Mouse (Mus musculus) right cerebral cortex, adult 2 months (tissue): ENCODE measurements around the gene Plekho1.
A peak's percentile ranks its signal among the peaks of the same experiment; 100 is the strongest.
"Not testable (repeated sequence)": the region's sequence is repeated elsewhere in the genome, so short reads cannot be mapped to it uniquely, and the experiment has no call there.

ENCODE experiments used
- DNase-seq, 2 experiments: peaks; one replicate each; pipeline ENCODE4 v3.0.0; 2021 to 2022; ENCODE audit warnings: low spot score in 2 of 2

Gene Plekho1

GRCm38 (mm10) chr3:95980276-95980970, 15.4 kb downstream of the Plekho1 start:
- no peak for DNase-seq

- DNase-seq: no peak
Observed at GRCm38 (mm10) chr3:95978265-95978664, 17.5 kb downstream of the Plekho1 start.

DNA sequence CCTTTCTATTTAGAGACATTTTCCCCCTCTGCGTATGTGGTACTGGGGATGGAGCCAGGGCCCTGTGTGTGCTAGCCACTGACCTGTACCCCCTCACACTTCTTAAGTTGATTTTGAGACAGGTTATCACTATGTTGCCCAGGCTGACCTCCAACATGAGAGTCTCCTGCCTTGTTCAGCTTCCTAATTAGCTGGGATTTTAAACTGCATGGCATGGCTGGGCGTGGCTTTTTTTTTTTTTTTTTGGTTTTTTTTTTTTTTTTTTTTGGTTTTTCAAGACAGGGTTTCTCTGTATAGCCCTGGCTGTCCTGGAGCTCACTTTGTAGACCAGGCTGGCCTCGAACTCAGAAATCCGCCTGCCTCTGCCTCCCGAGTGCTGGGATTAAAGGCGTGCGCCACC, 18.2 kb downstream of the Plekho1 start:
- DNase-seq: not testable (repeated sequence)

DNA sequence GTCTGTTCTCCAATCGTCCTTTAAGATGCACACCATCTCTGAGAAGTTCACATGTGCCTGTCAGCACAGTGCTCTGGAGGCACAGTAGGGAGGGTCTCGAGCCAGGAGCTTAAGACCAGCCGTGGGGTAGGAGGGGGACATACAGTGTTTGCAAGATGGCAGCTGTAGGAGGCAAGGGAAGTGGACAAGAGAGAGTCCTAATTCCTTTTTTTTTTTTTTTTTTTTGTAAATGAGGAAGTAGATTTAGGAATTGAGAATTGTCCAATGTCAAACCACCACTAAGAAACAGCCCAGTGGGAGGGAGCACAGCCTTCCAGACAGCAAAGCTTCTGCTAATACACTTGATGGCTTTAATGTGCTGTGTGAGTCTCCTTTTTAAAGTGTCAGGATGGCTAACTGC, 18.7 kb downstream of the Plekho1 start:
- no peak for DNase-seq

DNA sequence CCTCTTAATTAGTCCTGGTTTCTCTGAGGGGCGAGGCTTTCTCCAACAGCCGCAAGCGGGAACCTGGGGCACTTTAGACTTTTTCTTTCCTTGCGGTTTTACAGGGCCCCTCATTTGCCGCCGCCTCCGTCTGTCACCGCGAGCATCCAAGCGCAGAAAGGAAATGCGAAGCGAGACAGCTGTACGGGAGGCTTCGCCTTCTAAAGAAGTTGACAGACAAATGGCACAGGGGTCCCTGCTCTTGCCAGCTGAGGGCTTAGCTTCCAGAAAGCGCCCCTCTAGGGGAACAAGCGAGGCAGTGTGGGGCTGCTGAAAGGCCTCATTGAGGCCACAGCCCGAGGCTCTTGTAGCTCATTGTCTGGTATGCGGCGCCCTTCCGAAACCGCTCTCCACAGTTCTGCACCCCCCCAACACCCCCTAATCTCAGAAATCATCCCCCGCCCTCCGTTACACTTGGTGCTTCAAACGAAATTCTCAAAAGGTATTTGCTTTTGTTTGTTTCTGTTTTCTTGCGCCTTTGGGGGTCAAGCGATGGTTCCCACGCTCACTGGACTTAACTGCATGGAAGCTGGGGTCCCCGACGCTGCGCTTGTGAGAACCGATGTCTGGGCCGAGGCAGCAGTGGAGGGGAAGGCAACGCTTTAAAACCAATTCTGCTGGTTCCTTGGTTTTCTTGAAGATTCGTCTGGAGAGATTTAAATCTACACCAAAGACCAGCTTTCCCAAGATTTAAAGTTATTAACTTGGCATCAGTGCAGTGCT, 22.7 kb downstream of the Plekho1 start:
- no peak for DNase-seq

DNA sequence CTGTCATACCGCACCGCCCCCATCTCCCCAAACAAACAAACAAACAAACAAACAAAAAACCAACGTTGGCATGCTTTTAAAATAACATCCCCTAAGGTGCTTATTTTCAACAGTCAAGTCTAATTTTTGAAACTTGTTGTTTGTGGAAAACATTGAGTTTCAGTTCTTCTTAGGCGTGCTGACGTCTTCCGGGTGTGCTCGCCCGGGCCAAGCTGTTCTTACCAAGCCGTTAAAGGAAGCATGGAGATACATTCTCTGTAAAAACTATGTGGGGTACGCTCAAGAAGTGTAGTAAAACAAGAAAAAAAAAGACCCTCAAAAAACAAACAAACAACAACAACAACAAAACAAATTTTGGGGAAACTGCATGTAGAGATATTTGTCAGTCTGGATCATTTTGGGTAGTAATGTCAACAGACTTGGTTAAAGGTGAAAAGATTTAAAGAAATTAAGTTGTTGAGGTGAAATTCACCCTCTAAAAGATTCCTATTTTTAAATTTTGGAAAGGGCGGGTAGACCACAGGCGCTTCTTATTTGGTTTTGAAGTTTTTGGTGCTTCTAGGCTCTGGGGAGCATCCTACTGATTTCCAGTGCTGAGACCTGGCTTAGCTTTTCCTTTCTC, 23.4 kb downstream of the Plekho1 start:
- DNase-seq: no peak

DNA sequence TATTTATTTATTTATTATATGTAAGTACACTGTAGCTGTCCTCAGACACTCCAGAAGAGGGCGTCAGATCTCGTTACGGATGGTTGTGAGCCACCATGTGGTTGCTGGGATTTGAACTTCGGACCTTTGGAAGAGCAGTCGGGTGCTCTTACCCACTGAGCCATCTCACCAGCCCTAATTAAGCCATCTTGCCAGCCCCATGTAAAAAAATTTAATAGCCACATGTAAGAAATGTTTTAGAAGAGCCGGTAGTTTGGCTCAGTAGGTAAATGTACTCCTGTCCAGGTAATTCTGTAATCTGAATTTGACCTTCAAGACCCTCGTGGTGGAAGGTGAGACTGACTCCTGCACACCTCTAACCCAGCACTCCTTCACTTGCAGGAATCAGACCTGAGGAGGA, 25.1 kb downstream of the Plekho1 start:
- not testable (repeated sequence) for DNase-seq

DNA sequence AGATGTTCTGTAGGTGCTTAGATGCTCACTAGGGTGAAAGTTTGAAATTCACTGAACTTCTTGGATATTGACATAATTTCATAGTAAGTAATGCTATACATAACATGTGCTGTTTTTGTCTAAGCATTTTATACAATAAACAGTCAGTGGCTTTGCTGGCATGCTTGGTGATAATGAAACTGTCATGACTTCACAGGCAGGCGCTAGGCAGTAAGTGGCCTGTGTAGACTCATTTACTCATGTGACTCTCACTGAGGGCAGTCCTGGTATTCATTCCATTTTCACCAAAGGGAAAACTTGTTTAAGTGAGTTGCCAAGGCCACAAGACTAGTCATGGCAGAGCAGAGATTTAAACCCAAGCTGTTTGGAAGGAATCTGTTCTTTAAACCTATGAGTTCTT, 26.5 kb downstream of the Plekho1 start:
- DNase-seq: no peak

GRCm38 (mm10) chr3:95965518-95966451, 30.0 kb downstream of the Plekho1 start:
- DNase-seq: peak; percentile 62 to 68

- peak; percentile 29 to 40 for DNase-seq
Observed at GRCm38 (mm10) chr3:95963681-95964080, 32.1 kb downstream of the Plekho1 start.

DNA sequence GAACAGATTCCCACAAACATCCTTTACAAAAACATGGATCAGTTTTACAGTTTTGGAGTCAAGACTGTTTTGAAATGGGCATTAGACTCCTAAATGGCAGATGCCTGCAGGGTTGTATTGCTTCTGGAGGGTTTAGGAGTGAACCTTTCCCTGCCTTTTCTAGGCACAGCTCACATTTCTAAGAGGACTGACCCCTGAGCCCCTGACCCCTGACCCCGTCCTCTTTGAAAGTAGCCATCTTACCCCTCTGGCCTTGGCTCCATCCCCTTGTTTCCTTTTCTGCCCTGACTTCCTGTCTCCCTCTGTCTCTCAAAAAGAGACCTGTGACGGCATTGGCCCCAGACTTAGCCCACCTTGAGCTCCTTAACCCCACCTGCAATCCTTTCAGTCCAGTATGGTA, 32.6 kb downstream of the Plekho1 start:
- no peak for DNase-seq

- not testable (repeated sequence) for DNase-seq
Observed at GRCm38 (mm10) chr3:95962182-95962581, 33.6 kb downstream of the Plekho1 start.

DNA sequence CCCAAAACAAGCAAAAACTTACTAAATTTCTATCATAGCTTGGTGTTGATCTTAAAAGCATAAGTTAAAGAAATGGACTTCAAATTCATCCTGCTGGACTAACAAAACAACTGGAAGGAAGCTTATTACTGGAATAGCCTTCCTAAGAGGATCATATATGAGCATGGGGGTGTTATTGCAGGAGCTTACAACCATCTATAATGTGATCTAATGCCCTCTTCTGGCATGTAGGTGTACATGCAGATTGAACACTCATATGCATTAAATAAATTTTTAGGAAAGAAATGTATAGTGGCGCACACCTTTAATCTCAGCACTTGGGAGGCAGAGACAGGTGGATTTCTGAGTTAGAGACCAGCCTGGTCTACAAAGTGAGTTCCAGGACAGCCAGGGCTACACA, 36.0 kb downstream of the Plekho1 start:
- no peak for DNase-seq

- DNase-seq: no peak
Observed at GRCm38 (mm10) chr3:95959082-95959481, 36.7 kb downstream of the Plekho1 start.

DNA sequence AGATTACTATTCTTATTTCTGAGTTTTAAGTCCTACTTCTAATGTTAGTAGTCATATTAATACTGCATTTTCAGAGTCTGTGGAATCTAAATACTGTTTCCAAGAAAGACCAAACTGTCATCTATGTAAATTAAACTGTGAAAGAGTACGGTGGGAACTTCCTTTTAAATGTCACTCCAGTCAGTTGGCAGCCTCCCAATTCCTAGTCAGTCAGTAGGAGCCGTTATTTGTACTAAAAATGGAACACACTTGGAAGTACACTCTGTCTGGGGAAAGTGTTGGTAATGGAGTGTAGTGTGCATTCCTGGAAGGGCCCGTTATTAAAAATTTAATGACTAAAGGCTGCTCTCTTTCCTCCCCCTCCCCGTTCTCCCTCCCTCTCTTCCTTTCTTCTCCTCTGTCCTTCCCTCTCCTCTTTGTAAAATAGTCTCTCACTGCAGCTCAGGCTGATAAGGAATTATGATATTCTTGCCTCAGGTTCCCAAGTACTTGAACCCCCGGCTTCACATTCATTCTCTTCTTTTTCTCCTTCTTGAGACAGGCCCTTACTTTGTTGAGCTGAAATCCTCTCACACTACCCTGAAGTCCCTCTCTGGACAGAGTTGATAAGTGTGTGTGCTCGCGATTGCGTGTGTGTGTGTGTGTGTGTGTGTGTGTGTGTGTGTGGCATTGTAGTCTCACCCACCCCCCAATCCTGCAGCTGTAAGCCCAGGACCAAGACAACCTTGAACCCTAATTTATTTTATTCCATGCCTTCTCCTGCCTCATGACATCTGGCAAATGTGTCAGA, 38.2 kb downstream of the Plekho1 start:
- peak; percentile 43 to 48 for DNase-seq

- DNase-seq: no peak
Observed at GRCm38 (mm10) chr3:95955318-95955717, 40.5 kb downstream of the Plekho1 start.

DNA sequence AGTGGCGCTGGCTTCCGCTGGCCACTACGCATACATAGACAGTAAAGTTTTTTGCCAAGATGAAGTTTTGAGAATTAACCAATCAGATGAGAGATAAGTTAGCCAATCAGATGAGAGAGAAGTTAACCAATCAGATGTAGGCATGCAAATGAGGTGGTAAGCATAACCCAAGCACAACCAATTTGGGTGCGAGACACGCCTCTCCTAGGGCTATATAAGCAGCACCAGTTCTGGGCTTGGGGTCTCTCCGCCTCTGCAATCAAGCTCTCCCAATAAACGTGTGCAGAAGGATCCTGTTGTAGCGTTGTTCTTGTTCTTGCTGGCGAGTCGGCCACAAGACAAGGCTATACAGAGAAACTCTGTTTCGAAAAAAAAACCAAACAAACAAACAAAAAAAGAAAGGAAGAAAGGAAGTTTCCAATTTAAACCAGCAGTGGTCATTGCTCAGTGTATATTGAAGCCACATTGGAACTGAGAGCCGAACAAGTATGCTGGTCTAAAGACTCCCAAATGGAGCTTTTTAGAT, 41.1 kb downstream of the Plekho1 start:
- DNase-seq: not testable (repeated sequence)

DNA sequence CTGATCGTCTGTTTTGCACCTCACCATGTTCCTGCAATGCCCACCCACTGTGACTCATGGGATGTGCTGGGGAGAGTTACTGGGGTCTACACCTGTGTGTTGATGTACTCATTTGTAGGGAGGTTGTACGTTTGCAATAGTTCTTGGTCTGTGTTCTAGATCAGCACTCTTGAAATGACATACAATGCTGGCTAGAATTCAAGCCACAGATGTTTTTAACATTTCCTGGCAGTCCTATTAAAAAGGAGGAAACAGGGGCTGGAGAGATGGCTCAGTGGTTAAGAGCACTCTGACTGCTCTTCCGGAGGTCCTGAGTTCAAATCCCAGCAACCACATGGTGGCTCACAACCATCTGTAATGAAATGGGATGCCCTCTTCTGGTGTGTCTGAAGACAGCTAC, 42.3 kb downstream of the Plekho1 start:
- no peak for DNase-seq

GRCm38 (mm10) chr3:95953023-95953422, 42.8 kb downstream of the Plekho1 start:
- no peak for DNase-seq

- not testable (repeated sequence) for DNase-seq
Observed at GRCm38 (mm10) chr3:95951566-95951965, 44.2 kb downstream of the Plekho1 start.
